Mouse (Mus musculus): ENCODE measurements around the gene Slc43a3.

DNA sequence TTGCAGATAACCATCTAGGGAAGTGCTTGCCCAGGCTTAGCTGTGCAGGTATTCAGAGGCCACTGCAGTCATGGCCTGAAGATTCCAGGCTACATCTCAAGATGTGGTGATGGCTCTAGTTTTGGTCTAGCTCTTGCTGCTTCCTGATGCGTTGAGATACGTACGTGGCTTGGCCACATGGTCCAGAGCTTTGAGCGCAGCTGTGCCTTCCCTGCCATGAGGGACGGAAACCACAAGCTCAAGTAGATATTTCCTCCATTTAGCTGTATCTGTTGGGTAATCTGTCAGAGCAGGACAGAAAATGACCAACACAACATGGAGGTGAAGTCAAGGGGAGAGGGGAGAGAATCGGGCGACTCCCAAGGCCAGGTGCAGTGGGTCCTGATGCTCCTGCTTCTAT, 6.2 kb upstream of the Slc43a3 start:
- TF ChIP-seq CTCF (IDR thresholded peaks at IDR 0.05; ENCODE audit: borderline replicate concordance, insufficient read depth, low read length) (no peak), POLR2A (IDR thresholded peaks at IDR 0.05; ENCODE audit: low read depth, low read length) (no peak)
